Mouse (Mus musculus) E14TG2a.4 (cell line): ENCODE measurements around the gene Gm11027.

Experiments used
- CTCF ChIP-seq: conservative IDR thresholded peaks from 2 replicates; pipeline ENCODE4 v1.5.1; 2014; ENCODE audit warnings: low read length
- NANOG ChIP-seq: IDR thresholded peaks from 2 replicates; pipeline ENCODE4 v1.6.1; 2014; ENCODE audit warnings: borderline replicate concordance, low read length, mixed read lengths

DNA sequence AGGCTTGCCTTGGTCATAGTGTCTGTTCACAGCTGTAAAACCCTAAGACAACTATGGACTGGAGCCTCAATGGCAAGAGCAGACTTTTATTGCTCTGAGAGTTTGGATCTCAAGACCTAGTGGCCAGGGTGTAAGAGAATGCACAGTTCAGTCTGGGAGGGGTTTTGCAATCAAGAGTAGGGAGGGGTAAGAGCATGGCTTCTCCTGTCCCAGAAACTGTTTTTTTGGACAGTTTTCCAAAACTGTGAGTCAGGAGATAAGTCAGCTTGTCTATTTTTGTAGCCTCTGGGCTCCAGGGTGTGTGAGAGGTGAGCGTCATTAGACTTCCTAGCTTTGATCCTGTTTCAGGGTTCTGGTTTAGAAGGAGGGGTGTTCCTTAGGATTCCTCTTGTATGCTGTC is 3.4 kb downstream of the Gm11027 start:
- TF ChIP-seq CTCF = no peak
- no peak for TF ChIP-seq NANOG
